Comparison of ENCODE assay signal across 15 mouse cellular contexts in genomic region chr13:118350870-118351269, GRCm38 (mm10). TPM values are rescaled to one million over a fixed set of nuclear protein-coding genes. Genes with fewer than 3 reads are reported as not detected.
DNase-seq lines count a peak whose midpoint lies in the region; ATAC-seq and TF ChIP-seq lines count a peak whose summit lies in the region.
"Had no signal": no experiment of that assay in that cellular context is flagged by ENCODE, and none has a peak within 500 bp of the region (broad histone marks: within the 10 kb centered on the region; RNA-seq: fewer than 3 reads in every experiment).

No protein-coding gene starts in this region.

- DNase-seq in hindbrain, embryonic 11.5 days (ENCODE audit: low spot score): no peak
- DNase-seq in midbrain, embryonic 10.5 days (ENCODE audit: low spot score): no peak
- peak; percentile 0 for DNase-seq in 3134 (ENCODE audit: extremely low read depth, insufficient read length, low spot score)
- DNase-seq in embryonic facial prominence, embryonic 10.5 days (ENCODE audit: low spot score): no peak
- DNase-seq: adrenal gland, adult 8-10 months; cerebellum, adult 11 months; gastrocnemius, postnatal 10 days had no signal

- H3K9ac ChIP-seq in hindbrain, embryonic 12.5 days: no peak overlapping the region
- H3K9ac ChIP-seq in hindbrain, embryonic 11.5 days (ENCODE audit: low read depth, low read length): no peak overlapping the region
- no peak overlapping the region for H3K9ac ChIP-seq in midbrain, embryonic 12.5 days (replicated peaks)
- H3K9ac ChIP-seq: hindbrain, embryonic 15.5 days had no signal

- H3K36me3 ChIP-seq in hindbrain, embryonic 12.5 days: no peaks in the 10 kb centered on the region
- H3K36me3 ChIP-seq in hindbrain, embryonic 11.5 days (ENCODE audit: control insufficient read depth, insufficient read depth, low read length): no peaks in the 10 kb centered on the region
- H3K36me3 ChIP-seq in midbrain, embryonic 12.5 days: no peaks in the 10 kb centered on the region
- H3K36me3 ChIP-seq in midbrain, embryonic 10.5 days: no peaks in the 10 kb centered on the region
- H3K36me3 ChIP-seq in embryonic facial prominence, embryonic 10.5 days (replicated peaks): no peaks in the 10 kb centered on the region
- H3K36me3 ChIP-seq: forebrain, embryonic 10.5 days; heart, embryonic 10.5 days; hindbrain, embryonic 15.5 days had no signal

- H3K27ac ChIP-seq in hindbrain, embryonic 12.5 days: no peak overlapping the region
- no peak overlapping the region for H3K27ac ChIP-seq in hindbrain, embryonic 11.5 days (ENCODE audit: low read depth, low read length)
- no peak overlapping the region for H3K27ac ChIP-seq in midbrain, embryonic 12.5 days (replicated peaks)
- no peak overlapping the region for H3K27ac ChIP-seq in midbrain, embryonic 10.5 days (replicated peaks)
- no peak overlapping the region for H3K27ac ChIP-seq in embryonic fibroblast, embryonic 13.5 days (ENCODE audit: insufficient read depth, low read length)
- H3K27ac ChIP-seq in embryonic facial prominence, embryonic 10.5 days (replicated peaks): no peak overlapping the region
- H3K27ac ChIP-seq: forebrain, embryonic 10.5 days; heart, embryonic 10.5 days; hindbrain, embryonic 15.5 days had no signal

- peak; percentile 26; the same call in 1 of the 2 replicates for TF ChIP-seq CTCF in embryonic fibroblast, embryonic 13.5 days (IDR thresholded peaks at IDR 0.05; ENCODE audit: borderline replicate concordance, insufficient read depth, low read length)

- no peak overlapping the region for H3K4me2 ChIP-seq in hindbrain, embryonic 12.5 days (replicated peaks)
- no peak overlapping the region for H3K4me2 ChIP-seq in hindbrain, embryonic 11.5 days (replicated peaks; ENCODE audit: low read depth, low read length)
- H3K4me2 ChIP-seq in midbrain, embryonic 12.5 days (replicated peaks): no peak overlapping the region
- H3K4me2 ChIP-seq: hindbrain, embryonic 15.5 days had no signal

- H3K4me1 ChIP-seq in hindbrain, embryonic 12.5 days: no peaks in the 10 kb centered on the region
- no peaks in the 10 kb centered on the region for H3K4me1 ChIP-seq in hindbrain, embryonic 11.5 days (replicated peaks; ENCODE audit: control insufficient read depth, insufficient read depth, low read length)
- H3K4me1 ChIP-seq in midbrain, embryonic 12.5 days: no peaks in the 10 kb centered on the region
- H3K4me1 ChIP-seq in midbrain, embryonic 10.5 days: no peaks in the 10 kb centered on the region
- no peaks in the 10 kb centered on the region for H3K4me1 ChIP-seq in embryonic fibroblast, embryonic 13.5 days (ENCODE audit: control insufficient read depth, insufficient read depth, low read length)
- no peaks in the 10 kb centered on the region for H3K4me1 ChIP-seq in embryonic facial prominence, embryonic 10.5 days
- H3K4me1 ChIP-seq: heart, embryonic 10.5 days; hindbrain, embryonic 15.5 days had no signal

- H3K9me3 ChIP-seq in hindbrain, embryonic 12.5 days (replicated peaks): no peaks in the 10 kb centered on the region
- no peaks in the 10 kb centered on the region for H3K9me3 ChIP-seq in hindbrain, embryonic 11.5 days (ENCODE audit: control insufficient read depth, low read length)
- H3K9me3 ChIP-seq in midbrain, embryonic 12.5 days: no peaks in the 10 kb centered on the region
- no peaks in the 10 kb centered on the region for H3K9me3 ChIP-seq in midbrain, embryonic 10.5 days (replicated peaks)
- no peaks in the 10 kb centered on the region for H3K9me3 ChIP-seq in embryonic facial prominence, embryonic 10.5 days
- H3K9me3 ChIP-seq: forebrain, embryonic 10.5 days; heart, embryonic 10.5 days; hindbrain, embryonic 15.5 days had no signal

- ATAC-seq in hindbrain, embryonic 12.5 days (ENCODE audit: low FRiP score): 0 out of 2 replicates have a peak, but pooled peaks have one; percentile 38
- ATAC-seq in hindbrain, embryonic 11.5 days (ENCODE audit: low FRiP score): no peak
- 0 out of 2 replicates have a peak, but pooled peaks have one; percentile 57 for ATAC-seq in midbrain, embryonic 12.5 days (ENCODE audit: low FRiP score, low read depth)
- ATAC-seq: forebrain, embryonic 16.5 days had no signal

- no peaks in the 10 kb centered on the region for H3K27me3 ChIP-seq in hindbrain, embryonic 12.5 days
- no peaks in the 10 kb centered on the region for H3K27me3 ChIP-seq in hindbrain, embryonic 11.5 days (ENCODE audit: control insufficient read depth, insufficient read depth, low read length)
- H3K27me3 ChIP-seq in midbrain, embryonic 12.5 days: no peaks in the 10 kb centered on the region
- H3K27me3 ChIP-seq in midbrain, embryonic 10.5 days (ENCODE audit: low read depth, poor library complexity, severe bottlenecking): no peaks in the 10 kb centered on the region
- H3K27me3 ChIP-seq in embryonic facial prominence, embryonic 10.5 days (replicated peaks; ENCODE audit: low read depth, poor library complexity, severe bottlenecking): no peaks in the 10 kb centered on the region
- H3K27me3 ChIP-seq: hindbrain, embryonic 15.5 days had no signal

- no peak for TF ChIP-seq POLR2A in embryonic fibroblast, embryonic 13.5 days (IDR thresholded peaks at IDR 0.05; ENCODE audit: low read depth, low read length)

- WGBS in hindbrain, embryonic 12.5 days: 93% methylated on average over 10 of the region's 10 CpGs
- 91% methylated on average over 10 of the region's 10 CpGs for WGBS in hindbrain, embryonic 11.5 days
- 92% methylated on average over 10 of the region's 10 CpGs for whole genome bisulfite sequencing in midbrain, embryonic 12.5 days
- WGBS in midbrain, embryonic 10.5 days: 87% methylated on average over 10 of the region's 10 CpGs
- 90% methylated on average over 10 of the region's 10 CpGs for WGBS in embryonic facial prominence, embryonic 10.5 days

- no peak overlapping the region for H3K4me3 ChIP-seq in hindbrain, embryonic 12.5 days
- no peak overlapping the region for H3K4me3 ChIP-seq in hindbrain, embryonic 11.5 days (ENCODE audit: low read depth, low read length)
- no peak overlapping the region for H3K4me3 ChIP-seq in midbrain, embryonic 12.5 days
- no peak overlapping the region for H3K4me3 ChIP-seq in midbrain, embryonic 10.5 days
- no peak overlapping the region for H3K4me3 ChIP-seq in embryonic fibroblast, embryonic 13.5 days (ENCODE audit: insufficient read depth, low read length)
- no peak overlapping the region for H3K4me3 ChIP-seq in embryonic facial prominence, embryonic 10.5 days
- H3K4me3 ChIP-seq: erythroblast, embryonic 14.5 days; forebrain, embryonic 10.5 days; hindbrain, embryonic 15.5 days had no signal

RNA-seq across cellular contexts. Expression of gene B430218F22Rik, which starts 35.6 kb away (rescaled TPM):
- polyA plus RNA-seq in hindbrain, embryonic 12.5 days (2016; fragmentation: Nextera tagmentation; extraction: Ambion mirVana): 1.6 and 1.9 TPM in 2 replicates
- polyA plus RNA-seq in hindbrain, embryonic 11.5 days (2014; fragmentation: Nextera tagmentation; extraction: Ambion mirVana): 0.61 and 1.2 TPM in 2 replicates
- 1.3 and 2.1 TPM in 2 replicates for polyA plus RNA-seq in midbrain, embryonic 12.5 days (2016; fragmentation: Nextera tagmentation; extraction: Ambion mirVana)
- 0.84 and 0.92 TPM in 2 replicates for polyA plus RNA-seq in midbrain, embryonic 10.5 days (2016; fragmentation: Nextera tagmentation; extraction: Ambion mirVana)
- polyA plus RNA-seq in embryonic fibroblast, embryonic 13.5 days (2011; ENCODE audit: insufficient read length, low read depth, missing spikeins): not detected in 2 replicates
- 1.1 and 1.5 TPM in 2 replicates for polyA plus RNA-seq in embryonic facial prominence, embryonic 10.5 days (2016; fragmentation: Nextera tagmentation; extraction: Ambion mirVana)
- polyA plus RNA-seq: erythroblast, embryonic 14.5 days had no signal

RNA-seq across cellular contexts. Expression of gene Mrps30, which starts 36.2 kb away (rescaled TPM):
- polyA plus RNA-seq in hindbrain, embryonic 12.5 days (2016; fragmentation: Nextera tagmentation; extraction: Ambion mirVana): 29.9 and 31.3 TPM in 2 replicates
- 37.7 and 37.8 TPM in 2 replicates for polyA plus RNA-seq in hindbrain, embryonic 11.5 days (2014; fragmentation: Nextera tagmentation; extraction: Ambion mirVana)
- polyA plus RNA-seq in midbrain, embryonic 12.5 days (2016; fragmentation: Nextera tagmentation; extraction: Ambion mirVana): 33.4 and 34.3 TPM in 2 replicates
- 39.5 and 42.3 TPM in 2 replicates for polyA plus RNA-seq in midbrain, embryonic 10.5 days (2016; fragmentation: Nextera tagmentation; extraction: Ambion mirVana)
- polyA plus RNA-seq in embryonic fibroblast, embryonic 13.5 days (2011; ENCODE audit: insufficient read length, low read depth, missing spikeins): 16.0 and 21.6 TPM in 2 replicates
- polyA plus RNA-seq in embryonic facial prominence, embryonic 10.5 days (2016; fragmentation: Nextera tagmentation; extraction: Ambion mirVana): 43.7 and 44.8 TPM in 2 replicates
